Mouse (Mus musculus) megakaryocyte, embryonic 14.5 days (primary cell): ENCODE results near the gene Dgkg. TPM values are rescaled to one million over a fixed set of nuclear protein-coding genes. Genes with fewer than 3 reads are reported as not detected.

Source experiments
- H3K27me3 ChIP-seq: replicated peaks from 2 replicates; pipeline ENCODE3; 2012; ENCODE audit warnings: inconsistent platforms
- H3K36me3 ChIP-seq: replicated peaks from 2 replicates; pipeline ENCODE3; 2012; ENCODE audit warnings: low read length, inconsistent platforms, mixed read lengths
- H3K4me1 ChIP-seq: 2 replicates; pipeline ENCODE4 v1.6.1; 2012; ENCODE audit warnings: inconsistent platforms
- H3K4me3 ChIP-seq: replicated peaks from 2 replicates; pipeline ENCODE3; 2012; ENCODE audit warnings: moderate library complexity, mild to moderate bottlenecking, inconsistent platforms
- H3K9me3 ChIP-seq: 2 replicates; pipeline ENCODE4 v1.6.1; 2012; ENCODE audit warnings: inconsistent platforms
- FLI1 ChIP-seq: IDR thresholded peaks from 2 replicates; pipeline ENCODE4 v1.6.1; 2012; ENCODE audit warnings: low read length, inconsistent platforms, mixed read lengths
- GATA1 ChIP-seq: IDR thresholded peaks from 3 replicates; pipeline ENCODE4 v1.6.1; 2012; ENCODE audit warnings: mixed read lengths, low read length, inconsistent platforms, borderline replicate concordance
- polyA plus RNA-seq: library from polyadenylated mRNA; stranded (reverse); fragments of >175 nt; gene quantifications from 2 replicates; pipeline ENCODE4 v1.2.3, GENCODE M21; 2012; ENCODE audit warnings: low replicate concordance; ENCODE audit not compliant: insufficient read depth

Dgkg gene
- polyA plus RNA-seq, 1 experiment, result 2.9 TPM

DNA sequence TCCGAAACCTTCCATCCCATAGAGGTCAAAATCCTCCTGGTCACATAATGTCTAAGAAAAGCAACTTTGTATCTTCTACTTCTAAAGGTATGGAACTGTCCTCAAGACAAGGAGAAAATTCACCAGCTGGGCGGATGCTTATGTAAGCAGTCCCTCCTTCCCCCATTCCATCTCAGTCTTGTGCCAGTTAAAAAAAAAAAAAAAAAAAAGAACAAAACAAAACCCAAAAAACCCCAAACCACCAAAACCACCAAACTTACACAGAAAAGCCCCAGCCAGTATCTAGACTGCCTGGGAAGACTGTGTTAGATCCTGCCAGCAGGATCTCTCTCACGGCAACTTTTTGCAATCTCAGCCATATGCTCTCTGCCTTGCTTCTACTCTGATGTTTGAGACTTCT, 123.9 kb downstream of the Dgkg start:
- no peaks in the 10 kb centered on the region for H3K27me3 ChIP-seq
- no peaks in the 10 kb centered on the region for H3K9me3 ChIP-seq
- no peaks in the 10 kb centered on the region for H3K4me1 ChIP-seq
- peaks cover 20% of the 10 kb centered on the region for H3K36me3 ChIP-seq
- TF ChIP-seq FLI1, result no peak
- no peak for TF ChIP-seq GATA1
- H3K4me3 ChIP-seq, result no peak overlapping the region

DNA sequence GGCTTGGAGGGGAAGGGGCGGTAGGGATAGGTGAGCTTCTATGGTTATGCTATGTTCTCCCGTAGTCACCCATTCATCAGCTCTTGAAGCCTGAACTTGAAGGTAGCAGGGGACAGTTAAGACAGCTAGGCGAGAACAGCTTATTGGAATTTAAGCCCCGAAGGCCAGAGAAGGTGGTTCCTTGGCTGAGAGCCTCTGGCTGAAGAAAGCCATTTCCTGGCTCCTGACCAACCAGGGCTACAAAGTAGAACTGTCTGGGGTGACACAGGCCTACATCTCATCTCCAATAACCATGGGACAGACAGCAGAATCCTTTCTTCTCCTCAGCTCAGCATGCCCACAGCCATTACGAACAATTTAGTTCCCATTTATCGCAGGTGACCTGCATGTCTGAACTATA, 125.2 kb downstream of the Dgkg start:
- Histone ChIP-seq H3K4me3 (no peak overlapping the region), H3K9me3 (peaks cover 10% of the 10 kb centered on the region), H3K27me3 (no peaks in the 10 kb centered on the region), H3K4me1 (peaks cover 7% of the 10 kb centered on the region), H3K36me3 (peaks cover 22% of the 10 kb centered on the region)
- TF ChIP-seq GATA1 (no peak), FLI1 (no peak)

DNA sequence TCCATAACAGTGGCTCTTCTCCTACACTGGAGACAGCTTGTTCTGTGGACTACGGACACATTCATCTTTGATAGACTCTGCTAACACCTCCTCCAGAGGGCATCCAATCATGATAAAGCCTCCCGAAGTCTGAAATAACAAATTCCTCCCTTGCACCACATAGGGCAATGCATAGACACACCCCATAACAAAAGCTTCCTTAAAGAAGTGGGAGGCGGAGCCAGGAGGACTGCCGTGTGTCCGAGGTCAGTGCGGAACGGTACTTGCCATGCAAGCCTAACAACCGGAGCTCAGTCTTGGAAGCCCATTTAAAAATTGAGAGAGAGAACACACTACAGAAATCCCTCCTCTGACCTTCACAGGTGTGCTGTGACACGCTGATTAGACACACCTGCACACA, 126.0 kb downstream of the Dgkg start:
- no peak overlapping the region for H3K4me3 ChIP-seq

DNA sequence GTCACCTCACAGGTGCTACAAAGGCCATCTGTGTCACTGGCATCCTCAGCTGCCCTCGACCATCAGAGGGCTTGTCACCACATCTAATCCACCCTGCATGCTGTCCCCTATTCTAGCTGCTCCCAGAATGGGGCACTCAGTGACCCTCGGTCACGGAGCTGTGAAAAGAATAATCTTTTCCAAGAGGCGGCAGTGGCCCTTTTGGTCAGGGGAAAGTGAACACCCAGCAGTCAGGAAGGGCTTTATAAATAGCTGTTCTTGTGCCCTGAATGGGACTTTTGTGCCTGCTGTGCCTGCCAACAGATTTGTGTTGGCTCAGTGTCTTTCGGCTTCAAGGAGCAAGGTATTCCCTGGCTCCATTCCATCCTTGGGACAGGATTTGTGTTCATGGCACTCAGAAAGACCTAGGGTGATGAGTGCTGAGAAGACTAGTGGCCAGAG, 129.5 kb downstream of the Dgkg start:
- H3K4me3 ChIP-seq, result peak overlapping the region; percentile 33
- peaks cover 23% of the 10 kb centered on the region for H3K9me3 ChIP-seq
- peaks cover 57% of the 10 kb centered on the region for H3K36me3 ChIP-seq
- TF ChIP-seq GATA1, result no peak
- no peak for TF ChIP-seq FLI1
- peaks cover 19% of the 10 kb centered on the region for H3K4me1 ChIP-seq
- no peaks in the 10 kb centered on the region for H3K27me3 ChIP-seq

More for the DNA sequence above, 126.0 kb downstream of the Dgkg start:
- TF ChIP-seq FLI1, result no peak
- no peak for TF ChIP-seq GATA1
- Histone ChIP-seq H3K36me3 (peaks cover 30% of the 10 kb centered on the region), H3K27me3 (no peaks in the 10 kb centered on the region), H3K4me1 (peaks cover 15% of the 10 kb centered on the region), H3K9me3 (peaks cover 13% of the 10 kb centered on the region)

DNA sequence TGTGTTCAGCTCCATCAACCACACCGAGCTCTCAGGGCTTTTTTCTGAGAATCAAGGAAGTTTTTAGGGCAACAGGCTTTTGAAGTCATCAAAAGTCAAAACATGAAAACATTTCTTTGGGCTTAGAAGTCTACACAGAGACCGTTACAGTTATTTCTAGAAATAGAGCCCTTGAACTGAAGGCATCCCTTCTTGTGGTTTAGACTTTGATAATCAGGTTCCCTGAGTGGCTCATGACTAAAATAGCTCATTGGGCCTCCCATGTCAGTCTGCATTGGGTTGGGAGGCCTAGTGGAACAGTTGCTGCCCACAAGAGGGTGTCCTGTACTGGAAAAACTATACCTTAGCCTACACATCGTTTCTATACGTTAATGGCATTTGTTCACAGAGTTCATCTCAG, 130.6 kb downstream of the Dgkg start:
- Histone ChIP-seq H3K36me3 (peaks cover 68% of the 10 kb centered on the region), H3K4me3 (no peak overlapping the region), H3K4me1 (peaks cover 19% of the 10 kb centered on the region), H3K27me3 (no peaks in the 10 kb centered on the region), H3K9me3 (peaks cover 23% of the 10 kb centered on the region)
- TF ChIP-seq FLI1, result no peak
- TF ChIP-seq GATA1, result no peak

DNA sequence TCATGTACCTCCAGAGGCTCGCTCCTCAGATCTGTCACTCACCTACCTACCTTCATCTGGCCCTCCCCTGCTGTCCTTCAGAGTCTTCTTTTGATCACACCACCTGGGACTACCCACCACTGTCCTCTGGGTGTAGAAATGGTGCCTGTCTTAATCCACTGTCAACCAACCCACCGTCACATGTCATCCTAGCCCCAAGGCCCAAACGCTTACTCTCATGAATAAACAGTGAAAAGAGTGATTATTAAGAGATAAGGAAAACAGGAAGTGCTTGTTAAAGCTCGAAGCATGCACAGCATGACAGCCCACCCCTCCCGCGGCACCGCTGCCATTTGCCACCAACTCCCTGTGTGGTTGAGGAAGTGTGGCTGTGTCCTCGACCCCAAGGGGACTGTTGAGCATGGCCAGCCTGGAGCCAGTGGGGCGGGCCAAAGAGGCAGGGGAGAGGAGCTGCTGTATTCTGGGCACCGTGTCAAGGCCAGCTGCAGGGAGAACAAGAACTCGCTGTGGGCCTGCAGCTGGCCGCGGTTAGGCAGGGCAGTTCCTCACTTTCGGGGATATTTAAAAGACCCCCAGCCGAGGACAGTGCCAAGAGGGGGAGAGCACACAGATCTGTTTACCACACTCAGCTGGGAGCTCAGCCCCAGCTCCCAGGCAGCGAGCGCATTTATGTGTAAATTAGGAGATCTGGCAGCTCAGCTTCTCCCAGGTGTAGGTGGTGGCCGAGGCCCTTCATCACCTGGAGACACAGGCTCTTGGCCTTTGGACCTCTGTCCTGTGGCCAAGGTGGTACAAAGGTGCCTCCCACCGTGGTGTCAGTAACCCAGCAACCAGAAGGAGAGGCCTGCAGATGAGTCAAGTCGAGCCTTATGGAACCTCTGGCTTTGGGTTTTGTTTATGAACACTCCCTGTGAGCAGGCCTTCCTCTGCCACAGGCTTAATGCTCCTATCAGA, 139.3 kb downstream of the Dgkg start:
- peaks cover 4% of the 10 kb centered on the region for H3K9me3 ChIP-seq
- H3K4me3 ChIP-seq, result no peak overlapping the region
- peaks cover 98% of the 10 kb centered on the region for H3K36me3 ChIP-seq
- H3K27me3 ChIP-seq, result no peaks in the 10 kb centered on the region
- H3K4me1 ChIP-seq, result peaks cover 13% of the 10 kb centered on the region
- TF ChIP-seq FLI1, result no peak
- TF ChIP-seq GATA1, result no peak

DNA sequence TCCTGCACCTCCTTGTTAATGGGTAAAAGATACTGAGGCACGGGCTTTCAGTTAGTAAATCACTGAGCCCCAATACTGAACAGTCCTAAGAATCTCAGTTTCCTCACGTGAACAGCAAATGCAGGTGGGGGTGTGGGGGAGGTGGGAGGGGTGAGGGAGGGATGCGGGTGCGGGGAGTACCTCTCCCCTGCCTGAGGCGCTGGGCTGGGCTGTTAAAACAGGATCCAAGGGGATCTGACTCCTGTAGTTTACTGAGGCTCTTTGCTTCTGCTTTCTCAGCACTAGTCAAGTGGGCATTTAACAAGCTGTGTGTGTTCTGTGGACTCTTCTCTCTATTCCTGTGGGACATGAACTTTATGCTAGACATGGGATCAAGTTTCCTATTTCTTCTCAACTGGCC, 141.5 kb downstream of the Dgkg start:
- H3K36me3 ChIP-seq, result peaks cover 94% of the 10 kb centered on the region
- TF ChIP-seq FLI1, result no peak
- TF ChIP-seq GATA1, result no peak

DNA sequence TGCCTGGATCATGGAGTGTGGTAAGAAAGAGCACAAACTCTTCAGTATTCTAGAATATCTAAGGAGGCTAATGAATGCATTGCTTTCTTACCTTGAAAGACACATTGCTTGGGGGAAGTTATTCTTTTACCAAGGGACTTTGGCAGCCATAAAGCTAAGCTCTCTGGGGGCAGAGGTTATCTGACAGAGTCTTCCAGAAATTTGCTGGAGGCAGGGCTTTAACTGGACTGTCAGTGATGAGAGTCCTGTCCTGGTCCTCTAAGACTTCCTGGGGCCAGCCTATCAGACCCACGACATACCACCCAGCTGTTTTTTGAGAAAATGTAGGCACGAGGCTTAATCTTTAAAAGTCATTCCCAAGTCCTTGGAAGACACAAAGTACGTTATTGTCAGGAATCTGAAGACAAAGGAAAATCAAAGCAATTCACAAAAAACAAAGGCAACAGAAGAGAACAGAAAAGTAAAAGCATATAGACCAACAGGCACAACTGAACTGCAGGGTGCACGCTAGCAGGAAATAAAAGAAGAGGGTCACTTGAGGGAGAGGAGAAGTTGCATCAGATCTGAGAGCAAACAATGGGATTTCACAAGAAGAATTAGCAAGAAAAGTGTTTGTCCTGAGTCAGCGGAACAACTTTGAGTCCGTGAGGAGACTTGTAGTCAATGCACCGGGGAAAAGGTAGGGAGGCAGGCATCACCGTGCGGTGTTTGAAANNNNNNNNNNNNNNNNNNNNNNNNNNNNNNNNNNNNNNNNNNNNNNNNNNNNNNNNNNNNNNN, 146.0 kb downstream of the Dgkg start:
- Histone ChIP-seq H3K27me3 (no peaks in the 10 kb centered on the region), H3K36me3 (peaks cover 92% of the 10 kb centered on the region), H3K4me3 (no peak overlapping the region), H3K9me3 (peaks cover 6% of the 10 kb centered on the region), H3K4me1 (0 out of 2 replicates have a peak, but pooled peaks cover 8% of the 10 kb centered on the region)
- TF ChIP-seq FLI1 (no peak), GATA1 (no peak)

More for the DNA sequence above, 141.5 kb downstream of the Dgkg start:
- Histone ChIP-seq H3K4me1 (peaks cover 15% of the 10 kb centered on the region), H3K9me3 (peaks cover 6% of the 10 kb centered on the region), H3K27me3 (no peaks in the 10 kb centered on the region), H3K4me3 (no peak overlapping the region)

DNA sequence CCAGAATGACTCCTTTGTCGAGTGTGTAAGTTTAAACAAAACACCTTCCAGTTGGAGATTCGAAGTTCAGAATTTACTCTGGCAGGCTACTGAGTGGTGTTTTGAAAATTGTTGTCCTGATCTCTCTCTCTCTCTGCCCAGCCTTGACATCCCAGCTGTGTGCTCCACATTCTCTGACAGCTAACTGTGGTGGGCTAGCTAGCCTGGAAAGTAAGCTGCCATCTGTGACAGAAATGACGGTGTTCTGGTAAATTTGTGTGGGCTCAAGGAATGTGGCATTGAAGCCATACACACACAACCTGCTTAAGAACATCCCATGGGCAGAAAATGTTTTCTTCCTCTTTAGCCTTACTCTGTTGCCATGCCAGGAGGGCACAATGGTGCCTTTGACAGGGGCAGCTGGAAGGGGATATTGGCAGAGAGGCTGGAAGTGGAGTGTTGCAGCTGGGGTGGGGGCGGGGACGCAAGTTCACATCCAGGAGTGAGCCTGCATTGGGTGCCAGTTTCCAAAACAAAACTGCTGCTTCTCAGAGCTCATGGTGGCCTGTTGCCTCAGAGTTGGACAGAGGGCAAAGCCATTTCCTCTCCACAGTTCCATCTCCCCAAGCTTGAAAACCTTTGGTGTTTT, 148.0 kb downstream of the Dgkg start:
- TF ChIP-seq FLI1 (no peak), GATA1 (no peak)
- H3K27me3 ChIP-seq, result no peaks in the 10 kb centered on the region
- H3K4me1 ChIP-seq, result peaks cover 19% of the 10 kb centered on the region
- peaks cover 6% of the 10 kb centered on the region for H3K9me3 ChIP-seq
- no peak overlapping the region for H3K4me3 ChIP-seq
- peaks cover 90% of the 10 kb centered on the region for H3K36me3 ChIP-seq
